ENCODE assay signal across 21 mouse cellular contexts in the genomic region with DNA sequence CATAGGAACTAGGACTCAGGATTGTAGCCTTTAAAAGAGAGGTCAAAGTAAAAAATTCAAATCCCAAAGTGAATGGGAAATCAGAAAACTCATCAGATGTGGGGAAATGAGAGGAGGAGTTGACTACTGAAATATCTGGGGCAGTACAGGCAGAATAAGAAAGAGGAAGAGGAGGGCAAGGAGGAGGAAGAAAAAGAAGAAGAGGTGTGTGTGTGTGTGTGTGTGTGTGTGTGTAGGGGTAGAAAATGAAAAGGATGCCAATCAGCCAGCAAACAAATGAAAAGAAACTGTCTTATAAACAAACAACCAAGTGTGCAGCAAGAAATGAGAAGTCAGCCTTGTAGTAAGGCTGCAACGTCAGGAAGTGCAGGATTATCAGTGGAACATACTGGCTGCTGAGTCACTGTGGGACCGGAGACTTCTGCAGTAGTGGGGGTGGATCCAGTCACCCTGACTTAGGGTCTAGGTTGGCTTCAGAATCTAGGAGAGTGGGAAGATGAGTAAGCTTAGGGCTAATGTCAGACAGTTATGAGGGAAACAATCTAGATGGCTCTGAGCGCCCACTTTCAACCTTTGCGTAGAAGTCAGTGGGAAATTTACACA. TPM values are rescaled to one million over a fixed set of nuclear protein-coding genes. Genes with fewer than 3 reads are reported as not detected.
A peak's percentile ranks its signal among the peaks of the same experiment; 100 is the strongest.
DNase-seq lines count a peak whose midpoint lies in the region; ATAC-seq and TF ChIP-seq lines count a peak whose summit lies in the region.
"Had no signal": no experiment of that assay in that cellular context is flagged by ENCODE, and none has a peak within 500 bp of the region (broad histone marks: within the 10 kb centered on the region; RNA-seq: fewer than 3 reads in every experiment).

No protein-coding gene starts in this region.

- no peaks in the 10 kb centered on the region for H3K27me3 ChIP-seq in CH12.LX (replicated peaks)
- H3K27me3 ChIP-seq in kidney, embryonic 16.5 days (ENCODE audit: insufficient read depth, low read length) = no peaks in the 10 kb centered on the region

- 44% methylated on average over 4 of the region's 4 CpGs for WGBS in macrophage (ENCODE audit: missing documents)
- 79% methylated on average over 4 of the region's 4 CpGs for WGBS in kidney, embryonic 16.5 days

- in situ Hi-C loops in CH12.LX (cut with MboI; ENCODE audit: low pct_ligation_motif_present, low pct_unique_long_range_greater_than_20kb, low sequenced_read_pairs) = loop anchor here (5.0 to 10.0 kb wide), 2 partner anchors 52 to 179 kb away; no protein-coding TSS in a partner anchor

- TF ChIP-seq RAD21 in CH12.LX (IDR thresholded peaks at IDR 0.05; ENCODE audit: low read depth, low read length) = no peak

- no peak for TF ChIP-seq POLR2A in CH12.LX (IDR thresholded peaks at IDR 0.05; ENCODE audit: low read depth, low read length)

- ATAC-seq in hematopoietic stem cell, adult 5-6 weeks (replicated peaks in 1 of 2; ENCODE audit: insufficient read depth in 1 of 2, low FRiP score in 2 of 2, low TSS enrichment in 1 of 2, low read depth in 1 of 2, poor library complexity in 2 of 2, severe bottlenecking in 2 of 2) = peak; percentile 75 to 77
- no peak for ATAC-seq in kidney, embryonic 16.5 days (ENCODE audit: low FRiP score, low TSS enrichment)
- ATAC-seq: intestine, embryonic 16.5 days had no signal

- H3K27ac ChIP-seq in CH12.LX (ENCODE audit: insufficient read depth, low read depth) = no peak overlapping the region
- peak overlapping the region; percentile 41 for H3K27ac ChIP-seq in macrophage
- H3K27ac ChIP-seq in kidney, embryonic 16.5 days (ENCODE audit: low read length) = no peak overlapping the region
- H3K27ac ChIP-seq: embryonic facial prominence, embryonic 12.5 days; forebrain, embryonic 10.5 days; heart, embryonic 13.5 days; hindbrain, embryonic 12.5 days; neural tube, embryonic 13.5 days had no signal

- no peaks in the 10 kb centered on the region for H3K9me3 ChIP-seq in CH12.LX (replicated peaks; ENCODE audit: low read length)
- H3K9me3 ChIP-seq in kidney, embryonic 16.5 days (ENCODE audit: low read length) = no peaks in the 10 kb centered on the region
- H3K9me3 ChIP-seq: embryonic facial prominence, embryonic 12.5 days; forebrain, embryonic 10.5 days; heart, embryonic 13.5 days; hindbrain, embryonic 12.5 days; neural tube, embryonic 13.5 days had no signal

- H3K4me3 ChIP-seq in CH12.LX (replicated peaks in 1 of 3; ENCODE audit: low read depth in 2 of 3, low read length in 2 of 3, poor library complexity in 1 of 3) (no peak overlapping the region), macrophage (ENCODE audit: inconsistent target) (no peak overlapping the region)
- no peak overlapping the region for H3K4me3 ChIP-seq in kidney, embryonic 16.5 days (ENCODE audit: low read length)
- H3K4me3 ChIP-seq: embryonic facial prominence, embryonic 12.5 days; forebrain, embryonic 10.5 days; heart, embryonic 13.5 days; hindbrain, embryonic 12.5 days; neural tube, embryonic 13.5 days had no signal

- no peak for DNase-seq in CH12.LX (ENCODE audit: extremely low read depth)
- peak; percentile 80 for DNase-seq in MEL-GATA-1-ER (ENCODE audit: extremely low read depth, low read depth)
- no peak for DNase-seq in layer of hippocampus, adult 11-12 months (ENCODE audit: low spot score)
- DNase-seq in urinary bladder, postnatal 25 days (ENCODE audit: low spot score) = no peak
- no peak for DNase-seq in spleen, postnatal 14 days (ENCODE audit: low spot score in 2 of 2)
- DNase-seq: cerebellum, postnatal 36 days; gastrocnemius, postnatal 14 days; kidney, postnatal 36 days; left cerebral cortex, postnatal 4 days; lung, embryonic 14.5 days; retina, postnatal 1 day; thymus, postnatal 25 days had no signal

- dilution Hi-C loops in CH12.LX (cut with MboI; ENCODE audit: extremely low pct_ligation_motif_present, extremely low pct_unique_long_range_greater_than_20kb, low sequenced_read_pairs) = loop anchor here (25.0 kb wide), 1 partner anchor 112 kb away; no protein-coding TSS in a partner anchor

- H3K79me2 ChIP-seq in CH12.LX (replicated peaks; ENCODE audit: control insufficient read depth, extremely low read depth, insufficient read depth, poor library complexity, severe bottlenecking) = no peaks in the 10 kb centered on the region
- H3K79me2 ChIP-seq in macrophage (ENCODE audit: inconsistent target) = no peaks in the 10 kb centered on the region

- H3K4me2 ChIP-seq in CH12.LX (ENCODE audit: insufficient read depth, low read depth, poor library complexity, severe bottlenecking) = no peak overlapping the region; the same call in 1 of the 2 replicates
- H3K4me2 ChIP-seq in kidney, embryonic 16.5 days (replicated peaks; ENCODE audit: low read depth, low read length) = no peak overlapping the region
- H3K4me2 ChIP-seq: embryonic facial prominence, embryonic 12.5 days; heart, embryonic 13.5 days; hindbrain, embryonic 12.5 days; lung, embryonic 14.5 days; neural tube, embryonic 13.5 days had no signal

- H3K4me1 ChIP-seq in CH12.LX (ENCODE audit: control insufficient read depth in 1 of 2, insufficient read depth in 2 of 2) = peaks cover 13 to 52% of the 10 kb centered on the region in 2 experiments; a peak in 3 of 4 replicates
- H3K4me1 ChIP-seq in kidney, embryonic 16.5 days (ENCODE audit: insufficient read depth, low read length) = no peaks in the 10 kb centered on the region
- H3K4me1 ChIP-seq: embryonic facial prominence, embryonic 12.5 days; forebrain, embryonic 10.5 days; hindbrain, embryonic 12.5 days; neural tube, embryonic 13.5 days had no signal

- no peak for TF ChIP-seq CTCF in CH12.LX (conservative IDR thresholded peaks at IDR 0.05 in 1 of 2, IDR thresholded peaks at IDR 0.05 in 1 of 2; ENCODE audit: low read depth in 2 of 2, low read length in 2 of 2)

- no peak for TF ChIP-seq EP300 in CH12.LX (IDR thresholded peaks at IDR 0.05; ENCODE audit: low read length)

- H3K9ac ChIP-seq in CH12.LX (ENCODE audit: insufficient read depth, low read depth) = no peak overlapping the region
- no peak overlapping the region for H3K9ac ChIP-seq in kidney, embryonic 16.5 days (replicated peaks; ENCODE audit: low read length)
- H3K9ac ChIP-seq: embryonic facial prominence, embryonic 12.5 days; heart, embryonic 13.5 days; hindbrain, embryonic 12.5 days; lung, embryonic 14.5 days; neural tube, embryonic 13.5 days had no signal

- H3K36me3 ChIP-seq in CH12.LX (replicated peaks in 1 of 2; ENCODE audit: control insufficient read depth in 1 of 2, insufficient read depth in 1 of 2, low read length in 1 of 2) (no peaks in the 10 kb centered on the region), macrophage (ENCODE audit: inconsistent target) (no peaks in the 10 kb centered on the region)
- H3K36me3 ChIP-seq in kidney, embryonic 16.5 days (ENCODE audit: insufficient read depth, low read length) = no peaks in the 10 kb centered on the region
- H3K36me3 ChIP-seq: embryonic facial prominence, embryonic 12.5 days; forebrain, embryonic 10.5 days; heart, embryonic 13.5 days; hindbrain, embryonic 12.5 days; neural tube, embryonic 13.5 days had no signal

TF ChIP-seq in CH12.LX, 34 proteins besides CTCF, POLR2A, EP300 and RAD21:
- TF ChIP-seq CHD2 (IDR thresholded peaks at IDR 0.05; ENCODE audit: low read length) = no peak
- 0 out of 2 replicates have a peak, but pooled peaks have one; percentile 5 for TF ChIP-seq MAFK (IDR thresholded peaks at IDR 0.05; ENCODE audit: insufficient replicate concordance, low read length)
TF ChIP-seq in CH12.LX: peak in this region for 1.

RNA-seq across cellular contexts. Expression of a gene that starts 7.0 kb away (rescaled TPM):
- total RNA-seq in CH12.LX (2012; rRNA removed) (11.2 and 13.0 TPM in 2 replicates), CH12.LX (2014; rRNA removed) (21.7 and 22.4 TPM in 2 replicates)
- polyA plus RNA-seq in CH12.LX (2012; ENCODE audit: insufficient read length, low read depth) (30.8 and 36.1 TPM in 2 replicates), macrophage (2018) (2.5 to 5.8 TPM (median 4.9 TPM) in 3 replicates)
- total RNA-seq in hematopoietic stem cell, adult 5-6 weeks (2017) = 11.0 and 12.0 TPM in 2 replicates
- 100 to 1,000 TPM in 11 of 26 experiments, 10 to 100 TPM in 15; 11.0 to 391 (median 76.0) TPM for total RNA-seq in macrophage (2018; cell fraction: chromatin; rRNA removed)
- total RNA-seq in macrophage (2018; cell fraction: cytosol; rRNA removed) = 100 to 1,000 TPM in 7 of 26 experiments, 10 to 100 TPM in 14, 1 to 10 TPM in 5; 8.9 to 172 (median 26.5) TPM
- 100 to 1,000 TPM in 15 of 26 experiments, 10 to 100 TPM in 11; 20.7 to 445 (median 175) TPM for total RNA-seq in macrophage (2018; cell fraction: nucleus; rRNA removed)
- 3.0 and 3.4 TPM in 2 replicates for polyA plus RNA-seq in kidney, embryonic 16.5 days (2015; fragmentation: Nextera tagmentation; extraction: Ambion mirVana)
